Mouse (Mus musculus) myocyte (in vitro differentiated cells): ENCODE measurements around the gene Csmd2.

Experiments used
- CEBPB ChIP-seq: IDR thresholded peaks from 2 replicates; pipeline ENCODE4 v1.6.1; 2011; ENCODE audit warnings: mild to moderate bottlenecking, moderate library complexity; ENCODE audit not compliant: poor library complexity, insufficient read depth, severe bottlenecking
- E2F4 ChIP-seq: IDR thresholded peaks from one replicate; pipeline ENCODE4 v1.6.1; 2011; ENCODE audit warnings: mild to moderate bottlenecking, control low read depth, moderate library complexity; ENCODE audit not compliant: insufficient read depth
- MAX ChIP-seq: IDR thresholded peaks from one replicate; pipeline ENCODE4 v1.6.1; 2011; ENCODE audit warnings: low read depth, mild to moderate bottlenecking, control low read depth
- MYOD1 ChIP-seq, 3 experiments: IDR thresholded peaks; one replicate each; pipeline ENCODE4 v1.6.1; 2011; ENCODE audit warnings: control low read depth in 2 of 3, low read depth in 2 of 3, mild to moderate bottlenecking in 2 of 3, moderate library complexity in 1 of 3; ENCODE audit not compliant: insufficient read length in 2 of 3, control insufficient read depth in 1 of 3
- MYOG ChIP-seq, 3 experiments: IDR thresholded peaks; one replicate each; pipeline ENCODE4 v1.6.1; 2011; ENCODE audit warnings: control low read depth in 2 of 3, low read depth in 2 of 3, mild to moderate bottlenecking in 2 of 3; ENCODE audit not compliant: insufficient read length in 2 of 3, control insufficient read depth in 1 of 3, insufficient read depth in 1 of 3
- POLR2A ChIP-seq: IDR thresholded peaks from one replicate; pipeline ENCODE4 v1.6.1; 2011; ENCODE audit warnings: low read depth, mild to moderate bottlenecking, control low read depth, moderate library complexity; ENCODE audit not compliant: insufficient read length
- POLR2AphosphoS2 ChIP-seq: IDR thresholded peaks from one replicate; pipeline ENCODE4 v1.6.1; 2011; ENCODE audit warnings: low read depth, control low read depth; ENCODE audit not compliant: insufficient read length
- SRF ChIP-seq: IDR thresholded peaks from one replicate; pipeline ENCODE4 v1.6.1; 2011; ENCODE audit warnings: low read depth; ENCODE audit not compliant: control insufficient read depth, insufficient read length
- TCF12 ChIP-seq: IDR thresholded peaks from one replicate; pipeline ENCODE4 v1.6.1; 2011; ENCODE audit warnings: mild to moderate bottlenecking, control low read depth; ENCODE audit not compliant: poor library complexity, insufficient read depth, severe bottlenecking
- TCF3 ChIP-seq: IDR thresholded peaks from one replicate; pipeline ENCODE4 v1.6.1; 2011; ENCODE audit warnings: low read depth, control low read depth; ENCODE audit not compliant: insufficient read length
- USF1 ChIP-seq: IDR thresholded peaks from one replicate; pipeline ENCODE4 v1.6.1; 2011; ENCODE audit warnings: low read depth, mild to moderate bottlenecking, control low read depth, moderate library complexity

DNA sequence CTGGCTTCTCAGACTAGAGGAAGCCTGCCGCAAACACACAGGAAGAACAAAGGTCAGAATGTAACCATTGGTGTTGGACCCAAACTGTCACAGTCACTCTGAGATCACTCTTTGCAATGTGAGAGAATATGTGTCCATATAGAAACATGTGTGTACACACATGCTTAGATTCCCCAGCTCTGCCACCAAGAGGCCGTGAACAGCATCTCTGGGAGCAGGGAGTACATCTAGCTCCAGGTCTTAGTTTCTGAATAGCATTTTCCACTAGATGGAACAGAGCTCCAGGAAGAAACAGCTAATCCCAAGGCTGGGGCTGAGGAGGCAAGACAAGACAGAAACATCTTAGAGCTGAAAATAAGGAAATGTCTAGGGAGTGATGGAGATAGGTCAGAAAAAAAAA is 512.3 kb downstream of the Csmd2 start:
- no peak for TF ChIP-seq E2F4
- TF ChIP-seq POLR2A, result no peak
- no peak for TF ChIP-seq MYOG (IDR thresholded peaks at IDR 0.05; ENCODE audit: control insufficient read depth in 1 of 3, insufficient read depth in 1 of 3, insufficient read length in 2 of 3, low read depth in 2 of 3)
- no peak for TF ChIP-seq MYOD1 (IDR thresholded peaks at IDR 0.05; ENCODE audit: control insufficient read depth in 1 of 3, insufficient read length in 2 of 3, low read depth in 2 of 3)
- no peak for TF ChIP-seq CEBPB
- TF ChIP-seq SRF, result no peak
- TF ChIP-seq MAX, result no peak
- TF ChIP-seq TCF12, result no peak
- no peak for TF ChIP-seq TCF3
- no peak for TF ChIP-seq USF1
- no peak for TF ChIP-seq POLR2AphosphoS2
